Mouse (Mus musculus): ENCODE results near the gene Olfr235.
"Not testable (repeated sequence)": the region's sequence is repeated elsewhere in the genome, so short reads cannot be mapped to it uniquely, and the experiment has no call there.

Gene Olfr235

DNA sequence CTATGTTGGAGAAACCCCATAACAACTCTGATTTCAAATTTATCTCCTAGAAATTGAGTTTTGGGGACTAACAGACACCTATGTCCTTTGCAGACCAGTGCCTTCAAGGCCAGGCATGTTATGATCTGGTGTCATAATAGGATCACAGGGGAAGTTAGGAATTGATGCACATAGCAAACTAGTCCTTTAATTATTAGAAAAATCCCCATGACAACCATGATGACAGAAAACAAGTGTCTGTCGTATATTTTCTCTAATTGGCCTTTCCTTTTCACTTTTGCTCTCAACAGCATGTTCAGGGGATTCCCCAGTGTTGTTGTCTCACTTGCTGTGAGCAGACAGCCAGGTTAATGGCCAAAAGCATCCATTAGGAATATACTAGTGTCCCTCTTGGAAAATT lies at the start of gene Olfr235:
TSS of gene Olfr235 (plus strand) at position 301 of the 400 bp plus-strand sequence.
- Histone ChIP-seq H3K27me3 (ENCODE audit: insufficient read depth, low read length) (no peaks in the 10 kb centered on the region), H3K9me3 (ENCODE audit: low read length) (no peaks in the 10 kb centered on the region), H3K4me1 (replicated peaks; ENCODE audit: low read depth, low read length) (no peaks in the 10 kb centered on the region), H3K36me3 (ENCODE audit: insufficient read depth, low read length) (no peaks in the 10 kb centered on the region), H3K4me3 (replicated peaks; ENCODE audit: low read length) (no peak within 1 kb of the TSS)
- TF ChIP-seq CTCF (conservative IDR thresholded peaks at IDR 0.05; ENCODE audit: low read length): no peak
- no peak for TF ChIP-seq POU5F1 (IDR thresholded peaks at IDR 0.05; ENCODE audit: borderline replicate concordance, low read length)
- TF ChIP-seq NANOG (IDR thresholded peaks at IDR 0.05; ENCODE audit: borderline replicate concordance, low read length): no peak

GRCm38 (mm10) chr19:12232496-12232895 lies 28.3 kb upstream of the Olfr235 start, which contains the start of gene Olfr1432:
Gene Olfr1432 (minus strand): TSS chr19:12232596.
- not testable (repeated sequence) for H3K9me3 ChIP-seq (ENCODE audit: low read length); H3K27me3 ChIP-seq (ENCODE audit: insufficient read depth, low read length); H3K4me1 ChIP-seq (replicated peaks; ENCODE audit: low read depth, low read length); H3K4me3 ChIP-seq (replicated peaks; ENCODE audit: low read length); H3K36me3 ChIP-seq (ENCODE audit: insufficient read depth, low read length)

- no peak within 1 kb of the TSS for H3K4me3 ChIP-seq (replicated peaks; ENCODE audit: low read length)
- H3K4me1 ChIP-seq (replicated peaks; ENCODE audit: low read depth, low read length): no peaks in the 10 kb centered on the region
- no peaks in the 10 kb centered on the region for H3K27me3 ChIP-seq (ENCODE audit: insufficient read depth, low read length)
- H3K9me3 ChIP-seq (ENCODE audit: low read length): no peaks in the 10 kb centered on the region
- no peaks in the 10 kb centered on the region for H3K36me3 ChIP-seq (ENCODE audit: insufficient read depth, low read length)
- TF ChIP-seq NANOG (IDR thresholded peaks at IDR 0.05; ENCODE audit: borderline replicate concordance, low read length): no peak
- no peak for TF ChIP-seq POU5F1 (IDR thresholded peaks at IDR 0.05; ENCODE audit: borderline replicate concordance, low read length)
- TF ChIP-seq CTCF (conservative IDR thresholded peaks at IDR 0.05; ENCODE audit: low read length): no peak
Measured at GRCm38 (mm10) chr19:12241559-12241958, 19.3 kb upstream of the Olfr235 start, which contains the start of gene Olfr262. Gene Olfr262 (minus strand): TSS chr19:12241659.

GRCm38 (mm10) chr19:12279554-12279953 lies 18.7 kb downstream of the Olfr235 start, which contains the start of gene Olfr1434:
Gene Olfr1434 (plus strand): TSS chr19:12279854.
- no peaks in the 10 kb centered on the region for H3K4me1 ChIP-seq (replicated peaks; ENCODE audit: low read depth, low read length)
- no peaks in the 10 kb centered on the region for H3K9me3 ChIP-seq (ENCODE audit: low read length)
- no peaks in the 10 kb centered on the region for H3K36me3 ChIP-seq (ENCODE audit: insufficient read depth, low read length)
- H3K27me3 ChIP-seq (ENCODE audit: insufficient read depth, low read length): no peaks in the 10 kb centered on the region
- no peak within 1 kb of the TSS for H3K4me3 ChIP-seq (replicated peaks; ENCODE audit: low read length)
- TF ChIP-seq NANOG (IDR thresholded peaks at IDR 0.05; ENCODE audit: borderline replicate concordance, low read length): no peak
- TF ChIP-seq POU5F1 (IDR thresholded peaks at IDR 0.05; ENCODE audit: borderline replicate concordance, low read length): no peak
- no peak for TF ChIP-seq CTCF (conservative IDR thresholded peaks at IDR 0.05; ENCODE audit: low read length)

DNA sequence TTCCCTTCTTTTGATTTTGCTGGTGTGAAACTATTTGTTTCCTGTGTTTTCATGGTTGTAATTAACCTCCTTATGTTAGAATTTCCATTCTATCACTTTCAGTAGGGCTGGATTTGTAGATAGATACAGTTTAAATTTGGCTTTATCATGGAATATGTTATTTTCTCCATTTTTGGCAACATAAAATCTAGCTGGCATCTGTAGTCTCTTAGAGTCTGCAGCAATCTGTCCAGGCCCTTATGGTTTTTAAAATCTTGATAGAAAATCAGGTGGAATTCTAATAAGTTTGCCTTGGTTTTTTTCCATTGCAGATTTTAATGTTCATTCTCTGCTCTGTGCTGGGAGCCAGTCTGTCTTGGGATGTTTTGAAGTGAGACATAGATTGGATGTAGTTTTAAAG lies 32.1 kb downstream of the Olfr235 start:
- Histone ChIP-seq H3K36me3 (ENCODE audit: insufficient read depth, low read length) (no peaks in the 10 kb centered on the region), H3K4me1 (replicated peaks; ENCODE audit: low read depth, low read length) (no peaks in the 10 kb centered on the region), H3K9me3 (ENCODE audit: low read length) (no peaks in the 10 kb centered on the region), H3K27me3 (ENCODE audit: insufficient read depth, low read length) (no peaks in the 10 kb centered on the region), H3K4me3 (replicated peaks; ENCODE audit: low read length) (no peak overlapping the region)
- TF ChIP-seq CTCF (conservative IDR thresholded peaks at IDR 0.05; ENCODE audit: low read length) (no peak), POU5F1 (IDR thresholded peaks at IDR 0.05; ENCODE audit: borderline replicate concordance, low read length) (no peak), NANOG (IDR thresholded peaks at IDR 0.05; ENCODE audit: borderline replicate concordance, low read length) (no peak)

GRCm38 (mm10) chr19:12299030-12299429 lies 38.2 kb downstream of the Olfr235 start, which contains the start of gene Olfr1436:
Gene Olfr1436 (minus strand): TSS chr19:12299130.
- H3K36me3 ChIP-seq (ENCODE audit: insufficient read depth, low read length); H3K27me3 ChIP-seq (ENCODE audit: insufficient read depth, low read length); H3K4me1 ChIP-seq (replicated peaks; ENCODE audit: low read depth, low read length); H3K4me3 ChIP-seq (replicated peaks; ENCODE audit: low read length); H3K9me3 ChIP-seq (ENCODE audit: low read length): not testable (repeated sequence)

Measured in E14TG2a.4 (cell line).